Mouse (Mus musculus): ENCODE data around the gene St6galnac5.
A peak's percentile ranks its signal among the peaks of the same experiment; 100 is the strongest.
"Not testable (repeated sequence)": the region's sequence is repeated elsewhere in the genome, so short reads cannot be mapped to it uniquely, and the experiment has no call there.

The St6galnac5 gene

GRCm38 (mm10) chr3:152792601-152793000 is 189.4 kb downstream of the St6galnac5 start:
- DNase-seq (ENCODE audit: low read depth): no peak

- DNase-seq (ENCODE audit: low read depth): not testable (repeated sequence)
Measured at GRCm38 (mm10) chr3:152788301-152788953, 193.6 kb downstream of the St6galnac5 start.

GRCm38 (mm10) chr3:152784353-152784752 is 197.7 kb downstream of the St6galnac5 start:
- DNase-seq (ENCODE audit: low read depth): not testable (repeated sequence)

GRCm38 (mm10) chr3:152783792-152784191 is 198.3 kb downstream of the St6galnac5 start:
- peak; percentile 76 for DNase-seq (ENCODE audit: low read depth)

- DNase-seq (ENCODE audit: low read depth): no peak
Measured at GRCm38 (mm10) chr3:152779819-152780218, 202.2 kb downstream of the St6galnac5 start.

DNA sequence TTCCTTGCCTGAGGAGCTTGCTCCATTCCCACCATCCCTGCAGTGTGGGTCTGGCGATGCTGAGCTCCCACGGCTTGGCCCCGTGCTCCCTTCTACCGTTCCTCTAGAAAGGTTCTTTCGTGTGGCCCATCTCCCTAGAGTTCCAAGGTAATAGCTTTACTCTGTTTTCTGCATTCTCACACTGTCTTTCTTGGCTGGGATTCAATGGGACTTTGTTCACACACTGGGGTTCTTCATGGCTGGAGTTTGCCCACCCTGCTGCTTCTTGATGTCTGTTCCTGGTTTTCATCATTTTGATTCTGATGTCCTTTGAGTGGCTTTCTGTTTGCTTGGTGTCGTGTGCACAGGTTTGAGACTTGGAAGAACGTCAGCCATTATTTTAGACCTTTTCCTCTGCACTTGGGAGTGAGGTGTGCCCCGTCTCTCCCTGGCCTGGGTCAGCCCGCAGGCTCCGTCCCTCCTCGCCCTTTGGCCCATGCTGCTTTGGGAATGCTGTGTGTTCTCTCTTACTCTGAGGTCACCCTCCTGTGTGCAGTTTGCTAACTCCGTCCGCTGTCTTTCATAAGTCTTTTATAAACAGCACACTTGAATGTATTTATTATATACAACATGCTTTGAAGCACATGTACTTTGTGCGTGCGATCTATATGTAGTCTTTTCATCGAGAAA is 205.0 kb downstream of the St6galnac5 start:
- DNase-seq (ENCODE audit: low read depth): no peak

GRCm38 (mm10) chr3:152776363-152776762 is 205.7 kb downstream of the St6galnac5 start:
- no peak for DNase-seq (ENCODE audit: low read depth)

GRCm38 (mm10) chr3:152770056-152770455 is 212.0 kb downstream of the St6galnac5 start:
- DNase-seq (ENCODE audit: low read depth): no peak

DNA sequence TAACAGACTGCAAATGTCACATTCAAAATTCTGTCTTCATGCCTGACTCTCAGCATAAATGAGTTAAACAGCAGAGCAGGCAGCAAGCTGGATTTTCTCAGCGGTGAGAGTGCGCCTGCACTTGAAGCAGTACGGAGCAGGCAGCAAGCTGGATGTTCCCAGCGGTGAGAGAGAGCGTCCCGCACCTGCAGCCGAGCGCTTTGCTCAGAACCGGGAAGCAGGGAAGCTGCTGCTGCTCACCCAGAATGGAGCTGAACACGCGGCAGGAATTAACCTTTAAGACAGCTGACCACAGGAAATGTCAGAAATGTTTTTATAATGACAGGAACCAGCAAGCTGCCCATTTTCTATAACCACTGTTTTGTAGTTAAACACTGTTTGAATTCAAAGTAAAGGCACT is 214.6 kb downstream of the St6galnac5 start:
- DNase-seq (ENCODE audit: low read depth): no peak
